8 mouse cellular contexts compared by ENCODE assay signal in the genomic region with DNA sequence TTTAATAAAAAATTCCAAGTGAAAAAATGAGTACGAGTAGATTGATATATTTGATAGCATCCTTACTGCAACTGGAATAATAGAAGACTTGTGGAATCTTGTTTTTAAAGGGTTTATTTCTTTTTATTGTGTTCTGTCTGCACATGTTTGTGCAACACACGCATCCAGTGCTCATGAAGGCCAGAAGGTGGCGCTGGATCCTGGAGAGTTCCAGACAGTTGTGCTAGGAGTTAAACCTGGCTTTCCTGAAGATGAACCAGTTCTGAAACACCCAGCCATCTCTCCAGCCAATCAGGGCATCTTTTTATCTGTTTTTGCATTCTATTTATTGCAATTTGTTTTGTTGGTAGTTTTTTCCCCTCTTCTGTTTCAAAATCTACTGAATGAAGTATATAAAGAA. TPM values are rescaled to one million over a fixed set of nuclear protein-coding genes. Genes with fewer than 3 reads are reported as not detected.
DNase-seq lines count a peak whose midpoint lies in the region; ATAC-seq and TF ChIP-seq lines count a peak whose summit lies in the region.

No protein-coding gene starts in this region.

- no peak overlapping the region for H3K27ac ChIP-seq in kidney, embryonic 14.5 days (ENCODE audit: low read depth, low read length)
- no peak overlapping the region for H3K27ac ChIP-seq in embryonic fibroblast, embryonic 13.5 days (ENCODE audit: insufficient read depth, low read length)

- ATAC-seq in kidney, embryonic 14.5 days (ENCODE audit: low FRiP score, low TSS enrichment), result no peak

- H3K36me3 ChIP-seq in kidney, embryonic 14.5 days (ENCODE audit: control insufficient read depth, insufficient read depth, low read length), result no peaks in the 10 kb centered on the region; the same call in 1 of the 2 replicates

- no peak overlapping the region for H3K4me2 ChIP-seq in kidney, embryonic 14.5 days (replicated peaks; ENCODE audit: low read depth, low read length)

- peaks cover 10% of the 10 kb centered on the region; the same call in 1 of the 2 replicates for H3K4me1 ChIP-seq in kidney, embryonic 14.5 days (ENCODE audit: control insufficient read depth, insufficient read depth, low read length)
- H3K4me1 ChIP-seq in embryonic fibroblast, embryonic 13.5 days (ENCODE audit: control insufficient read depth, insufficient read depth, low read length), result peaks cover 6% of the 10 kb centered on the region

- WGBS in kidney, embryonic 14.5 days, result 61% methylated on average over 3 of the region's 3 CpGs

- no peaks in the 10 kb centered on the region for H3K9me3 ChIP-seq in kidney, embryonic 14.5 days (ENCODE audit: control insufficient read depth, low read length)

- no peak overlapping the region for H3K4me3 ChIP-seq in kidney, embryonic 14.5 days (ENCODE audit: low read length)
- H3K4me3 ChIP-seq in embryonic fibroblast, embryonic 13.5 days (ENCODE audit: insufficient read depth, low read length), result no peak overlapping the region

- H3K27me3 ChIP-seq in kidney, embryonic 14.5 days (ENCODE audit: control insufficient read depth, insufficient read depth, low read length), result no peaks in the 10 kb centered on the region

- H3K9ac ChIP-seq in kidney, embryonic 14.5 days (ENCODE audit: low read depth, low read length), result no peak overlapping the region

- peak; percentile 19 for DNase-seq in kidney, adult 11 months
- peak; percentile 10 to 39 for DNase-seq in CD8-positive naive resting alpha-beta T cell, adult 2 months (ENCODE audit: low read depth in 2 of 2, low spot score in 2 of 2)
- peak; percentile 77 for DNase-seq in adrenal gland, postnatal 14 days
- peak; percentile 75 to 87 for DNase-seq in kidney, postnatal 36 days
- peak; percentile 65 for DNase-seq in naive thymus-derived CD4-positive, alpha-beta T cell, adult 2 months (ENCODE audit: low read depth)
- peak; percentile 27 to 59 for DNase-seq in thymus, postnatal 10 days (ENCODE audit: low spot score in 2 of 2)

- peak; percentile 75; the same call in 1 of the 2 replicates for TF ChIP-seq CTCF in embryonic fibroblast, embryonic 13.5 days (IDR thresholded peaks at IDR 0.05; ENCODE audit: borderline replicate concordance, insufficient read depth, low read length)

- no peak for TF ChIP-seq POLR2A in embryonic fibroblast, embryonic 13.5 days (IDR thresholded peaks at IDR 0.05; ENCODE audit: low read depth, low read length)

RNA-seq across cellular contexts. Expression of gene Vezt, which starts 22.4 kb away (rescaled TPM):
- 19.8 and 23.8 TPM in 2 replicates for polyA plus RNA-seq in kidney, embryonic 14.5 days (2014; fragmentation: Nextera tagmentation; extraction: Ambion mirVana)
- 19.2 and 20.1 TPM in 2 replicates for total RNA-seq in adrenal gland, postnatal 14 days (2021)
- 27.5 and 32.2 TPM in 2 replicates for polyA plus RNA-seq in embryonic fibroblast, embryonic 13.5 days (2011; ENCODE audit: insufficient read length, low read depth, missing spikeins)

RNA-seq across cellular contexts. Expression of gene Fgd6, which starts 22.6 kb away (rescaled TPM):
- polyA plus RNA-seq in kidney, embryonic 14.5 days (2014; fragmentation: Nextera tagmentation; extraction: Ambion mirVana), result 3.0 and 4.3 TPM in 2 replicates
- 8.2 and 9.2 TPM in 2 replicates for total RNA-seq in adrenal gland, postnatal 14 days (2021)
- 4.8 and 6.0 TPM in 2 replicates for polyA plus RNA-seq in embryonic fibroblast, embryonic 13.5 days (2011; ENCODE audit: insufficient read length, low read depth, missing spikeins)

Comparison
In these comparisons a context has a peak if more than half of its experiments do, and no peak if none do; other contexts are left out.
1. DNase-seq: peak in every context shown above with its lines; median percentile 81 in kidney, postnatal 36 days; 77 in adrenal gland, postnatal 14 days; 65 in naive thymus-derived CD4-positive, alpha-beta T cell, adult 2 months; 43 in thymus, postnatal 10 days; 24 in CD8-positive naive resting alpha-beta T cell, adult 2 months; 19 in kidney, adult 11 months.